Mouse (Mus musculus) neural tube, embryonic 11.5 days (tissue): ENCODE measurements at regions not wholly inside any gene's neighbourhood (a gene's known extent, or its start where the extent isn't known, plus 50 kb on each side); places are given as distances from the start of the nearest gene placed in this dataset.

ENCODE experiments used
- ATAC-seq: fragments of 200-750 bp; cut with Nextera tagmentation; 2 replicates; pipeline ENCODE4 v1.8.0; 2017; ENCODE audit warnings: moderate number of reproducible peaks, mild to moderate bottlenecking, moderate TSS enrichment, moderate library complexity; ENCODE audit not compliant: insufficient read depth, low FRiP score, low TSS enrichment
- DNase-seq: peaks from one replicate; pipeline ENCODE4 v3.0.0-alpha.2; 2015; ENCODE audit warnings: low spot score
- H3K27ac ChIP-seq: fragments of 300-500 bp; sonication (generic); 2 replicates; pipeline ENCODE4 v1.5.1; 2014; ENCODE audit warnings: low read depth, mild to moderate bottlenecking, low read length
- H3K27me3 ChIP-seq: fragments of 300-500 bp; sonication (generic); 2 replicates; pipeline ENCODE4 v1.6.1; 2014; ENCODE audit warnings: mild to moderate bottlenecking, low read length, mixed read lengths; ENCODE audit not compliant: control insufficient read depth, insufficient read depth
- H3K36me3 ChIP-seq: fragments of 300-500 bp; sonication (generic); 2 replicates; pipeline ENCODE4 v1.6.1; 2014; ENCODE audit warnings: mild to moderate bottlenecking, low read length, moderate library complexity, mixed read lengths; ENCODE audit not compliant: control insufficient read depth, insufficient read depth
- H3K4me1 ChIP-seq: fragments of 300-500 bp; sonication (generic); 2 replicates; pipeline ENCODE4 v1.6.1; 2014; ENCODE audit warnings: low read length, mixed read lengths; ENCODE audit not compliant: control insufficient read depth, insufficient read depth
- H3K4me2 ChIP-seq: fragments of 300-500 bp; sonication (generic); 2 replicates; pipeline ENCODE4 v1.6.1; 2014; ENCODE audit warnings: low read depth, mild to moderate bottlenecking, moderate library complexity
- H3K4me3 ChIP-seq: fragments of 300-500 bp; sonication (generic); 2 replicates; pipeline ENCODE4 v1.5.1; 2014; ENCODE audit warnings: low read depth, low read length
- H3K9ac ChIP-seq: fragments of 300-500 bp; sonication (generic); 2 replicates; pipeline ENCODE4 v1.6.1; 2014; ENCODE audit warnings: mild to moderate bottlenecking, low read length
- H3K9me3 ChIP-seq: fragments of 300-500 bp; sonication (generic); 2 replicates; pipeline ENCODE4 v1.6.1; 2016; ENCODE audit warnings: low read length; ENCODE audit not compliant: control insufficient read depth
- WGBS: fragments of 180-500 bp; shearing (Covaris S2); extraction: QIAGEN DNeasy Blood & Tissue Kit; methylation state at CpG from one replicate; pipeline ENCODE4 v1.1.7; 2014; 5-methylcytosine and 5-hydroxymethylcytosine counted together

- Histone ChIP-seq H3K4me3 (no peak overlapping the region), H3K9ac (no peak overlapping the region), H3K27ac (no peak overlapping the region), H3K4me2 (no peak overlapping the region), H3K27me3 (no peaks in the 10 kb centered on the region), H3K9me3 (no peaks in the 10 kb centered on the region), H3K4me1 (no peaks in the 10 kb centered on the region), H3K36me3 (no peaks in the 10 kb centered on the region)
- DNase-seq (no peak), ATAC-seq (no peak)
- WGBS = 90% methylated on average over 1 of the region's 1 CpGs
Measured at GRCm38 (mm10) chr12:15649226-15649625, 167.5 kb downstream of the Trib2 start.

- Histone ChIP-seq H3K27me3 (no peaks in the 10 kb centered on the region), H3K4me2 (no peak overlapping the region), H3K9me3 (no peaks in the 10 kb centered on the region), H3K4me3 (no peak overlapping the region), H3K36me3 (no peaks in the 10 kb centered on the region), H3K9ac (no peak overlapping the region), H3K27ac (no peak overlapping the region), H3K4me1 (no peaks in the 10 kb centered on the region)
- DNase-seq = no peak
- 61% methylated on average over 9 of the region's 9 CpGs for WGBS
- ATAC-seq = no peak
Measured at GRCm38 (mm10) chr12:15644074-15644672, 172.5 kb downstream of the Trib2 start.

GRCm38 (mm10) chr12:15643669-15644068, 173.1 kb downstream of the Trib2 start:
- ATAC-seq = no peak
- H3K4me3 ChIP-seq = no peak overlapping the region
- 55% methylated on average over 3 of the region's 3 CpGs for WGBS
- no peak overlapping the region for H3K9ac ChIP-seq
- H3K27me3 ChIP-seq = no peaks in the 10 kb centered on the region
- H3K4me1 ChIP-seq = no peaks in the 10 kb centered on the region
- DNase-seq = no peak
- H3K36me3 ChIP-seq = no peaks in the 10 kb centered on the region
- H3K27ac ChIP-seq = no peak overlapping the region
- H3K9me3 ChIP-seq = no peaks in the 10 kb centered on the region
- no peak overlapping the region for H3K4me2 ChIP-seq

- no peaks in the 10 kb centered on the region for H3K4me1 ChIP-seq
- no peaks in the 10 kb centered on the region for H3K36me3 ChIP-seq
- no peaks in the 10 kb centered on the region for H3K9me3 ChIP-seq
- WGBS = 75% methylated on average over 5 of the region's 5 CpGs
- no peak overlapping the region for H3K4me3 ChIP-seq
- ATAC-seq (no peak), DNase-seq (no peak)
- no peaks in the 10 kb centered on the region for H3K27me3 ChIP-seq
- H3K27ac ChIP-seq = no peak overlapping the region
- H3K9ac ChIP-seq = no peak overlapping the region
- no peak overlapping the region for H3K4me2 ChIP-seq
Measured at GRCm38 (mm10) chr12:15640320-15640719, 176.4 kb downstream of the Trib2 start.

GRCm38 (mm10) chr12:15629971-15630370, 186.8 kb downstream of the Trib2 start:
- Histone ChIP-seq H3K4me2 (no peak overlapping the region), H3K4me1 (no peaks in the 10 kb centered on the region), H3K27me3 (no peaks in the 10 kb centered on the region), H3K9ac (no peak overlapping the region), H3K36me3 (no peaks in the 10 kb centered on the region), H3K4me3 (no peak overlapping the region), H3K27ac (no peak overlapping the region), H3K9me3 (no peaks in the 10 kb centered on the region)
- DNase-seq (no peak), ATAC-seq (no peak)
- WGBS = 81% methylated on average over 3 of the region's 3 CpGs

GRCm38 (mm10) chr12:15619521-15619920, 197.2 kb downstream of the Trib2 start:
- no peaks in the 10 kb centered on the region for H3K27me3 ChIP-seq
- no peak overlapping the region for H3K9ac ChIP-seq
- WGBS = 88% methylated on average over 2 of the region's 2 CpGs
- ATAC-seq (no peak), DNase-seq (no peak)
- H3K4me2 ChIP-seq = no peak overlapping the region
- no peaks in the 10 kb centered on the region for H3K9me3 ChIP-seq
- no peak overlapping the region for H3K4me3 ChIP-seq
- H3K27ac ChIP-seq = no peak overlapping the region
- no peaks in the 10 kb centered on the region for H3K36me3 ChIP-seq
- no peaks in the 10 kb centered on the region for H3K4me1 ChIP-seq

GRCm38 (mm10) chr12:15617312-15617711, 199.4 kb downstream of the Trib2 start:
- WGBS = 81% methylated on average over 1 of the region's 1 CpGs
- ATAC-seq = no peak
- Histone ChIP-seq H3K27me3 (no peaks in the 10 kb centered on the region), H3K4me3 (no peak overlapping the region), H3K36me3 (no peaks in the 10 kb centered on the region), H3K9ac (no peak overlapping the region), H3K9me3 (no peaks in the 10 kb centered on the region), H3K4me1 (no peaks in the 10 kb centered on the region), H3K4me2 (no peak overlapping the region), H3K27ac (no peak overlapping the region)
- DNase-seq = no peak

- no peak for ATAC-seq
- Histone ChIP-seq H3K4me3 (no peak overlapping the region), H3K4me2 (no peak overlapping the region), H3K27me3 (no peaks in the 10 kb centered on the region), H3K4me1 (no peaks in the 10 kb centered on the region), H3K36me3 (no peaks in the 10 kb centered on the region), H3K27ac (no peak overlapping the region), H3K9me3 (no peaks in the 10 kb centered on the region), H3K9ac (no peak overlapping the region)
- DNase-seq = no peak
- WGBS = 84% methylated on average over 5 of the region's 5 CpGs
Measured at GRCm38 (mm10) chr12:15611847-15612580, 204.7 kb downstream of the Trib2 start.

- no peaks in the 10 kb centered on the region for H3K27me3 ChIP-seq
- no peaks in the 10 kb centered on the region for H3K36me3 ChIP-seq
- H3K27ac ChIP-seq = no peak overlapping the region
- no peak overlapping the region for H3K4me2 ChIP-seq
- no peak overlapping the region for H3K4me3 ChIP-seq
- WGBS = 88% methylated on average over 1 of the region's 1 CpGs
- no peak overlapping the region for H3K9ac ChIP-seq
- H3K9me3 ChIP-seq = no peaks in the 10 kb centered on the region
- no peak for ATAC-seq
- DNase-seq = no peak
- H3K4me1 ChIP-seq = no peaks in the 10 kb centered on the region
Measured at GRCm38 (mm10) chr12:15607091-15607490, 209.6 kb downstream of the Trib2 start.
